Mouse (Mus musculus) urinary bladder, adult 2 months (tissue): ENCODE results near the gene Dusp18. TPM values are rescaled to one million over a fixed set of nuclear protein-coding genes. Genes with fewer than 3 reads are reported as not detected.
"Not testable (repeated sequence)": the region's sequence is repeated elsewhere in the genome, so short reads cannot be mapped to it uniquely, and the experiment has no call there.

Source experiments
- DNase-seq: peaks from one replicate; pipeline ENCODE4 v3.0.0; 2022; ENCODE audit warnings: low spot score
- polyA plus RNA-seq: library from polyadenylated mRNA; depleted of rRNA; stranded (reverse); fragments of >200 nt; gene quantifications from 2 replicates; pipeline ENCODE4 v1.2.3, GENCODE M21; 2012

Dusp18 gene
- polyA plus RNA-seq, 1 experiment: 2.5 TPM

DNA sequence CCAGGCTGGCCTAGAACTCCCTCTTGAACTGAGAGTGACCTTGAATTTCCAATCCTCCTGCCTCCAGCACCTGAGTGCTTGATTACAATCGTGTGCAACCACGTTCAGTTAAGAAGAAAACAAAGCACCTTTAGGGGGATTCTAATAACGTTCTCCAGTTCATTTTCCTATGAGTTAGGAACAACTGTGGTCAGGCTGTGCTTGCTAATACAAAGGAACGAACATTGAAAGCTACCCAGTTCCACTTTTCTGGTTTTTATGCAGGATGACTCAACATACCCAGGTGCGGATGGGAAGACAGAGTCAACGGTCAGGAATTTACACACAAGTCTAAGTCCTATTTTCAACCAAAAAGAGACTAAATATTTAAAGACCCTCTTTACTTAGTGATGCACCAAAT lies 1.1 kb upstream of the Dusp18 start:
- no peak for DNase-seq

GRCm38 (mm10) chr11:3895458-3895857 lies 418 bp downstream of the Dusp18 start:
- no peak for DNase-seq

GRCm38 (mm10) chr11:3895933-3896332 lies 893 bp downstream of the Dusp18 start:
- DNase-seq: no peak

GRCm38 (mm10) chr11:3900296-3900695 lies 5.3 kb downstream of the Dusp18 start:
- DNase-seq: no peak

GRCm38 (mm10) chr11:3902516-3902915 lies 7.5 kb downstream of the Dusp18 start:
- no peak for DNase-seq

GRCm38 (mm10) chr11:3903046-3903445 lies 8.0 kb downstream of the Dusp18 start:
- no peak for DNase-seq

GRCm38 (mm10) chr11:3904673-3905072 lies 9.6 kb downstream of the Dusp18 start:
- no peak for DNase-seq

- no peak for DNase-seq
Measured at GRCm38 (mm10) chr11:3905446-3905845, 10.4 kb downstream of the Dusp18 start.

- no peak for DNase-seq
Measured at GRCm38 (mm10) chr11:3909236-3909635, 14.2 kb downstream of the Dusp18 start.

GRCm38 (mm10) chr11:3910513-3911310 lies 15.7 kb downstream of the Dusp18 start:
- no peak for DNase-seq

DNA sequence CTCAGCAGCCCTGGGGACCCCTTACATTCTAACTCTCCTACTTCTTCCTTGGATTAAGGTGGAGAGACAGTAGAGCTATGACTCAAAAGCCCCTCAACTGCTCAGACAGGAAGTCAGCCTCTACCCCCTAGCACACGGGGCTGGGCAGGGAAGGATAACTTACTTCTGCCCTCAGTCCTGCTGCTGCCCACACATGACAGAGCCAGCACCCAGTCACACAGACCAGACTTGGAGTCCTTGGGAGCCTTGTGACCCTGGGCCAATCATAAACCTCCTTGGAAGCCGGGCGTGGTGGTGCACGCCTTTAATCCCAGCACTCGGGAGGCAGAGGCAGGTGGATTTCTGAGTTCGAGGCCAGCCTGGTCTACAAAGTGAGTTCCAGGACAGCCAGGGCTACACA lies 16.4 kb downstream of the Dusp18 start:
- DNase-seq: not testable (repeated sequence)

GRCm38 (mm10) chr11:3912100-3912874 lies 17.2 kb downstream of the Dusp18 start:
- no peak for DNase-seq

DNA sequence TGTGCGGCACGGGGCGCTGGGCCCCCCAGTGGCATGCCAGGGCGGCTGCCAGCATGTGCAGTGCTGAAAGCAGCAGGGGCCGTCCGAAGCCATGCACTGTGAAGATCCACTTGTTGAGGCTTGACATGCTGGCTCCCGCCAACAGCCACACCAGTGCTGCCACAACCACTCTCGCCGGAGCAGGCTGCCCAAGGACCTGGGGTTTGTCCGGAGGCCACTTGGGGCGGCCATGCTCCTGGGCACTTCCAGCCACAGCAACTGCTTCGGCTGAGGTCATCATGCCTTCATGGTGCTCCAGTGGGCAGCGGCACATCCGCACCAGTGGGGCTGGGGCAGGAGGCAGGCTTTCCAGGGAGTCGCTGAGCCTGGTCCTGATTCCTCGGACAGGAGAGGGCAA lies 17.8 kb downstream of the Dusp18 start:
- DNase-seq: peak; percentile 42

GRCm38 (mm10) chr11:3913316-3914108 lies 18.5 kb downstream of the Dusp18 start:
- DNase-seq: peak; percentile 90

GRCm38 (mm10) chr11:3914109-3914840 lies 19.2 kb downstream of the Dusp18 start, which contains the start of gene Slc35e4:
Gene Slc35e4 (minus strand): TSS chr11:3914664.
- peak; percentile 78 for DNase-seq

GRCm38 (mm10) chr11:3918738-3919137 lies 23.7 kb downstream of the Dusp18 start:
- no peak for DNase-seq

DNA sequence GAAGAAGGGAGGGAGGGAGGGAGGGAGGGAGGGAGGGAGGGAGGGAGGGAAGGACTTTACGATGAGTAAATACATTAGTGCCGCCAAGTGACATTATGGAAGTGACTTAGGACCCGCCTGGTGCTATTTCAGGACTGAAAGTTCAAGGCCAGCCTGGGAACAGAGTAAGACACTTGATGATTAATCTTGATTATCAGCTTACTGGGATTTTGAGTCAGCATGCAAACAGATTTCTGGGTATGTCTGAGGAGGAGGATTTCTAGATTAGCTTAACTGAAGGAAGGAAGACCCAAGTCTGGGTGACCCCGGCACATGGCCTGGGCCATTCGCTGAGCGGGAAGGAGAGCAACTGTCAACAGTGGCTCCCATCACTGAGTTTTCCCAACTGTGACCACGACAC lies 25.4 kb downstream of the Dusp18 start:
- DNase-seq: no peak

GRCm38 (mm10) chr11:3921281-3921850 lies 26.3 kb downstream of the Dusp18 start:
- no peak for DNase-seq

DNA sequence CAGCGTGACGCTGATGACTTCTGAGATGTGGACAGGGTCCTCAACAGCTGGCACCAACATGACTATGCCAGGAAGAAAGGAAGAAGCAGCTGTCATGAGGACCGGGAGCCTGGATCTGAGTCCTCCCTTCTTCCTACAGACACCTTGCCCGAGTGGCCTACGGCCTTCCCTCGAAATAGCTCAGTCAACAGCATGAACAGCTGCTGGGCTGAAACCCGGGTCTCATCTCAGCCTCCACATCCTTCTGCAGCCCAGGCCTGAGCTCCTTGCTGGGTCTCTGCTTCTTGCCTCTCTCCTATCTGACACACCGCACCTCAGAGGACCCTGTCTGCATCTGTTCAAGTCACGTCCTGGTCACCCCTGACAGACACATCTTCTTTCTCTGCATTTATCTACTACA lies 27.1 kb downstream of the Dusp18 start:
- no peak for DNase-seq

- DNase-seq: no peak
Measured at GRCm38 (mm10) chr11:3922731-3923130, 27.7 kb downstream of the Dusp18 start.

GRCm38 (mm10) chr11:3925916-3926315 lies 30.9 kb downstream of the Dusp18 start:
- DNase-seq: peak; percentile 9
